Mouse (Mus musculus): ENCODE measurements around the gene Bcl2l14. TPM values are rescaled to one million over a fixed set of nuclear protein-coding genes. Genes with fewer than 3 reads are reported as not detected.

The Bcl2l14 gene
- polyA plus RNA-seq, 1 experiment from 2014 or later, result 3.1 TPM

GRCm38 (mm10) chr6:134414532-134414883, 18.4 kb downstream of the Bcl2l14 start:
- Histone ChIP-seq H3K4me1 (replicated peaks; ENCODE audit: control insufficient read depth, insufficient read depth, low read length) (no peaks in the 10 kb centered on the region), H3K4me2 (ENCODE audit: low read length) (peak overlapping the region; percentile 22), H3K36me3 (ENCODE audit: control insufficient read depth, insufficient read depth, low read length) (no peaks in the 10 kb centered on the region), H3K9ac (ENCODE audit: low read length) (no peak overlapping the region), H3K9me3 (ENCODE audit: control insufficient read depth, low read length) (no peaks in the 10 kb centered on the region), H3K27me3 (replicated peaks; ENCODE audit: control insufficient read depth, insufficient read depth, low read length) (no peaks in the 10 kb centered on the region), H3K4me3 (ENCODE audit: low read depth, low read length) (no peak overlapping the region), H3K27ac (ENCODE audit: low read depth) (peak overlapping the region; percentile 49; the same call in 1 of the 2 replicates)
- peak; percentile 47; the same call in 1 of the 2 replicates for ATAC-seq (replicated peaks; ENCODE audit: low FRiP score, low TSS enrichment, low read depth)
- DNase-seq (ENCODE audit: low spot score), result no peak
- WGBS, result 54% methylated on average over 4 of the region's 4 CpGs

- H3K27me3 ChIP-seq (replicated peaks; ENCODE audit: control insufficient read depth, insufficient read depth, low read length), result no peaks in the 10 kb centered on the region
- WGBS, result 60% methylated on average over 3 of the region's 3 CpGs
- H3K4me1 ChIP-seq (replicated peaks; ENCODE audit: control insufficient read depth, insufficient read depth, low read length), result no peaks in the 10 kb centered on the region
- H3K4me2 ChIP-seq (ENCODE audit: low read length), result no peak overlapping the region
- H3K27ac ChIP-seq (ENCODE audit: low read depth), result no peak overlapping the region
- DNase-seq (ENCODE audit: low spot score), result no peak
- H3K9me3 ChIP-seq (ENCODE audit: control insufficient read depth, low read length), result no peaks in the 10 kb centered on the region
- no peak for ATAC-seq (replicated peaks; ENCODE audit: low FRiP score, low TSS enrichment, low read depth)
- H3K36me3 ChIP-seq (ENCODE audit: control insufficient read depth, insufficient read depth, low read length), result no peaks in the 10 kb centered on the region
- H3K9ac ChIP-seq (ENCODE audit: low read length), result no peak overlapping the region
- H3K4me3 ChIP-seq (ENCODE audit: low read depth, low read length), result no peak overlapping the region
Measured at GRCm38 (mm10) chr6:134416556-134417105, 20.5 kb downstream of the Bcl2l14 start.

- 60% methylated on average over 3 of the region's 3 CpGs for WGBS
- DNase-seq (ENCODE audit: low spot score) (no peak), ATAC-seq (replicated peaks; ENCODE audit: low FRiP score, low TSS enrichment, low read depth) (no peak)
- no peaks in the 10 kb centered on the region for H3K27me3 ChIP-seq (replicated peaks; ENCODE audit: control insufficient read depth, insufficient read depth, low read length)
- H3K36me3 ChIP-seq (ENCODE audit: control insufficient read depth, insufficient read depth, low read length), result no peaks in the 10 kb centered on the region
- no peak overlapping the region for H3K4me2 ChIP-seq (ENCODE audit: low read length)
- no peaks in the 10 kb centered on the region for H3K9me3 ChIP-seq (ENCODE audit: control insufficient read depth, low read length)
- H3K4me1 ChIP-seq (replicated peaks; ENCODE audit: control insufficient read depth, insufficient read depth, low read length), result no peaks in the 10 kb centered on the region
- no peak overlapping the region for H3K4me3 ChIP-seq (ENCODE audit: low read depth, low read length)
- no peak overlapping the region for H3K9ac ChIP-seq (ENCODE audit: low read length)
- no peak overlapping the region for H3K27ac ChIP-seq (ENCODE audit: low read depth)
Measured at GRCm38 (mm10) chr6:134417886-134418285, 21.8 kb downstream of the Bcl2l14 start.

GRCm38 (mm10) chr6:134420375-134420774, 24.3 kb downstream of the Bcl2l14 start:
- Histone ChIP-seq H3K9ac (ENCODE audit: low read length) (no peak overlapping the region), H3K4me2 (ENCODE audit: low read length) (no peak overlapping the region), H3K27ac (ENCODE audit: low read depth) (no peak overlapping the region), H3K9me3 (ENCODE audit: control insufficient read depth, low read length) (no peaks in the 10 kb centered on the region), H3K27me3 (replicated peaks; ENCODE audit: control insufficient read depth, insufficient read depth, low read length) (no peaks in the 10 kb centered on the region), H3K4me1 (replicated peaks; ENCODE audit: control insufficient read depth, insufficient read depth, low read length) (no peaks in the 10 kb centered on the region), H3K4me3 (ENCODE audit: low read depth, low read length) (no peak overlapping the region), H3K36me3 (ENCODE audit: control insufficient read depth, insufficient read depth, low read length) (no peaks in the 10 kb centered on the region)
- DNase-seq (ENCODE audit: low spot score) (no peak), ATAC-seq (replicated peaks; ENCODE audit: low FRiP score, low TSS enrichment, low read depth) (no peak)
- 68% methylated on average over 8 of the region's 8 CpGs for WGBS

- Histone ChIP-seq H3K4me3 (ENCODE audit: low read depth, low read length) (no peak overlapping the region), H3K27ac (ENCODE audit: low read depth) (no peak overlapping the region), H3K4me1 (replicated peaks; ENCODE audit: control insufficient read depth, insufficient read depth, low read length) (no peaks in the 10 kb centered on the region), H3K9ac (ENCODE audit: low read length) (no peak overlapping the region), H3K27me3 (replicated peaks; ENCODE audit: control insufficient read depth, insufficient read depth, low read length) (no peaks in the 10 kb centered on the region), H3K4me2 (ENCODE audit: low read length) (no peak overlapping the region), H3K36me3 (ENCODE audit: control insufficient read depth, insufficient read depth, low read length) (no peaks in the 10 kb centered on the region), H3K9me3 (ENCODE audit: control insufficient read depth, low read length) (no peaks in the 10 kb centered on the region)
- ATAC-seq (replicated peaks; ENCODE audit: low FRiP score, low TSS enrichment, low read depth) (no peak), DNase-seq (ENCODE audit: low spot score) (no peak)
- 82% methylated on average over 6 of the region's 6 CpGs for WGBS
Measured at GRCm38 (mm10) chr6:134421921-134422320, 25.8 kb downstream of the Bcl2l14 start.

- Histone ChIP-seq H3K4me2 (ENCODE audit: low read length) (0 out of 2 replicates have a peak overlapping the region, but pooled peaks have one; percentile 20), H3K9me3 (ENCODE audit: control insufficient read depth, low read length) (no peaks in the 10 kb centered on the region), H3K36me3 (ENCODE audit: control insufficient read depth, insufficient read depth, low read length) (no peaks in the 10 kb centered on the region), H3K27me3 (replicated peaks; ENCODE audit: control insufficient read depth, insufficient read depth, low read length) (no peaks in the 10 kb centered on the region), H3K4me1 (replicated peaks; ENCODE audit: control insufficient read depth, insufficient read depth, low read length) (no peaks in the 10 kb centered on the region; the same call in 1 of the 2 replicates), H3K4me3 (ENCODE audit: low read depth, low read length) (no peak overlapping the region), H3K27ac (ENCODE audit: low read depth) (no peak overlapping the region), H3K9ac (ENCODE audit: low read length) (no peak overlapping the region)
- peak; percentile 77 for DNase-seq (ENCODE audit: low spot score)
- WGBS, result 27% methylated on average over 11 of the region's 11 CpGs
- ATAC-seq (replicated peaks; ENCODE audit: low FRiP score, low TSS enrichment, low read depth), result peak; percentile 78
Measured at GRCm38 (mm10) chr6:134425216-134425717, 29.1 kb downstream of the Bcl2l14 start.

- DNase-seq (ENCODE audit: low spot score) (no peak), ATAC-seq (replicated peaks; ENCODE audit: low FRiP score, low TSS enrichment, low read depth) (no peak)
- no peaks in the 10 kb centered on the region; the same call in 1 of the 2 replicates for H3K4me1 ChIP-seq (replicated peaks; ENCODE audit: control insufficient read depth, insufficient read depth, low read length)
- H3K4me3 ChIP-seq (ENCODE audit: low read depth, low read length), result no peak overlapping the region
- H3K9me3 ChIP-seq (ENCODE audit: control insufficient read depth, low read length), result no peaks in the 10 kb centered on the region
- H3K9ac ChIP-seq (ENCODE audit: low read length), result no peak overlapping the region
- H3K36me3 ChIP-seq (ENCODE audit: control insufficient read depth, insufficient read depth, low read length), result no peaks in the 10 kb centered on the region
- H3K27ac ChIP-seq (ENCODE audit: low read depth), result no peak overlapping the region
- 83% methylated on average over 3 of the region's 3 CpGs for WGBS
- no peak overlapping the region for H3K4me2 ChIP-seq (ENCODE audit: low read length)
- no peaks in the 10 kb centered on the region for H3K27me3 ChIP-seq (replicated peaks; ENCODE audit: control insufficient read depth, insufficient read depth, low read length)
Measured at GRCm38 (mm10) chr6:134427165-134427564, 31.0 kb downstream of the Bcl2l14 start.

GRCm38 (mm10) chr6:134428455-134428854, 32.3 kb downstream of the Bcl2l14 start:
- H3K4me3 ChIP-seq (ENCODE audit: low read depth, low read length), result no peak overlapping the region
- 61% methylated on average over 5 of the region's 5 CpGs for WGBS
- H3K4me1 ChIP-seq (replicated peaks; ENCODE audit: control insufficient read depth, insufficient read depth, low read length), result no peaks in the 10 kb centered on the region; the same call in 1 of the 2 replicates
- no peak overlapping the region for H3K9ac ChIP-seq (ENCODE audit: low read length)
- no peaks in the 10 kb centered on the region for H3K27me3 ChIP-seq (replicated peaks; ENCODE audit: control insufficient read depth, insufficient read depth, low read length)
- ATAC-seq (replicated peaks; ENCODE audit: low FRiP score, low TSS enrichment, low read depth) (no peak), DNase-seq (ENCODE audit: low spot score) (no peak)
- H3K9me3 ChIP-seq (ENCODE audit: control insufficient read depth, low read length), result no peaks in the 10 kb centered on the region
- no peaks in the 10 kb centered on the region for H3K36me3 ChIP-seq (ENCODE audit: control insufficient read depth, insufficient read depth, low read length)
- H3K27ac ChIP-seq (ENCODE audit: low read depth), result no peak overlapping the region
- 0 out of 2 replicates have a peak overlapping the region, but pooled peaks have one; percentile 4 for H3K4me2 ChIP-seq (ENCODE audit: low read length)

- Histone ChIP-seq H3K9me3 (ENCODE audit: control insufficient read depth, low read length) (no peaks in the 10 kb centered on the region), H3K9ac (ENCODE audit: low read length) (no peak overlapping the region), H3K27me3 (replicated peaks; ENCODE audit: control insufficient read depth, insufficient read depth, low read length) (no peaks in the 10 kb centered on the region), H3K4me2 (ENCODE audit: low read length) (no peak overlapping the region), H3K27ac (ENCODE audit: low read depth) (no peak overlapping the region), H3K4me1 (replicated peaks; ENCODE audit: control insufficient read depth, insufficient read depth, low read length) (no peaks in the 10 kb centered on the region; the same call in 1 of the 2 replicates), H3K36me3 (ENCODE audit: control insufficient read depth, insufficient read depth, low read length) (no peaks in the 10 kb centered on the region), H3K4me3 (ENCODE audit: low read depth, low read length) (no peak overlapping the region)
- 71% methylated on average over 9 of the region's 9 CpGs for WGBS
- no peak for ATAC-seq (replicated peaks; ENCODE audit: low FRiP score, low TSS enrichment, low read depth)
- no peak for DNase-seq (ENCODE audit: low spot score)
Measured at GRCm38 (mm10) chr6:134430161-134430799, 34.2 kb downstream of the Bcl2l14 start.
